Mouse (Mus musculus) G1E (cell line): Measurements from ENCODE around the gene Mrpl2.

Experiments used
- CTCF ChIP-seq: IDR thresholded peaks from 2 replicates; pipeline ENCODE4 v1.5.1; 2012; ENCODE audit warnings: low read depth, low read length, inconsistent platforms, mixed read lengths
- GATA1 ChIP-seq: IDR thresholded peaks from 2 replicates; pipeline ENCODE4 v1.6.1; 2012; ENCODE audit warnings: borderline replicate concordance, low read length, inconsistent platforms, mixed read lengths
- GATA2 ChIP-seq: IDR thresholded peaks from 2 replicates; pipeline ENCODE4 v1.6.1; 2012; ENCODE audit warnings: low read depth, low read length, inconsistent platforms, borderline replicate concordance
- POLR2AphosphoS5 ChIP-seq: IDR thresholded peaks from 2 replicates; pipeline ENCODE4 v1.6.1; 2012; ENCODE audit warnings: low read depth, low read length, inconsistent platforms; ENCODE audit not compliant: insufficient replicate concordance
- TAL1 ChIP-seq: conservative IDR thresholded peaks from 2 replicates; pipeline ENCODE4 v1.6.1; 2012; ENCODE audit warnings: low read depth, low read length, inconsistent platforms, mixed read lengths

DNA sequence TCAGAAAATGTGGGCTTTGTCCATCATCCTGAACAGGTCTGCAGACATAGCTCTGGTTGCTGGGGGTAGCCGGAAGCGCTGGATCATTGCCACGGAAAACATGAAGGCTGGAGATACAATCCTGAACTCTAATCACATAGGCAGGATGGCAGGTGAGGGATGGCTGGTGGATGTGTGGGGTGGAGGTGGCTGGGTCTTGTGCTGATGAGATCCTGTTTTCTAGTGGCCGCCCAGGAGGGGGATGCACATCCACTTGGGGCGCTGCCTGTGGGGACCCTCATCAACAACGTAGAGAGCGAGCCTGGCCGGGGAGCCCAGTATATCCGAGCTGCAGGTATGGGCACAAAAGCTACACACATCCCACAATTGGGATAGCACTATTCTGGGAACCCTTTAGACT, 2.4 kb downstream of the Mrpl2 start:
- TF ChIP-seq CTCF (no peak), GATA1 (no peak), POLR2AphosphoS5 (no peak), TAL1 (no peak), GATA2 (no peak)
